Mouse (Mus musculus): ENCODE measurements around the gene Clcn6.

The Clcn6 gene

DNA sequence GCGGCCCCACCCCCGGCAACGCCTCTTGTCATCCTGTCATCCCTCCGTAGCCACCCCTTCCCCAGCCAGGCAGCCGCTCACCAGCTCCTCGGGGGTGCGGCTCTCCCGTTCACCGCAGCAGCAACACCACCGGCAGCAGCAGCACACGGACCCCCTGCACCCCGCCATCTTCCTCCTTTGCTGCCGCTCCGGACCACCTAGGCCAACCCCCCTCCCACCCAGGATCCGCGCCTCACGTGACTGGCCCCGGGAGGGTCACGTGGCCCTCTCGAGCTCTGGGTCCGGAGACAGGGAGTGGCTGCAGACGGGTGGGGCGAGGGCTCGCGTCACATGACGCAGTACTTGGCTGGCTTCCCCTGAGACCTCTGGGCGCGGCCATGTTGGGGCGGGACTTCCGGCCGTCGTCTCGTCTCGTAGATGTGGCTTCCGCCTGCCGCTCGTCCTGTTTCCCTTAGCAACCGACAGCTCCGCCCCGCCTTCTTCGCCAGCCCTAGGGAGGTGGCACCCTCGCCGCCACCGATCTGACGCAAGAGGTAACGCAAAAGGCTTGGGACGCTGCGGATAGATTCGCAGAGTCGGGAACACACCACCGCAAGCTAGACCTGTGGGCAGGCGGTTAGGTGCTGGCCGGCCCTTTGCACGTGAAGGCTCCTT is at the start of gene Clcn6, which contains the start of gene Mthfr:
Gene Clcn6 (minus strand): TSS at position 222 of the 654 bp plus-strand sequence.
Gene Mthfr (plus strand): TSS at position 478 of the 654 bp plus-strand sequence.
- peak; percentile 99 for DNase-seq

DNA sequence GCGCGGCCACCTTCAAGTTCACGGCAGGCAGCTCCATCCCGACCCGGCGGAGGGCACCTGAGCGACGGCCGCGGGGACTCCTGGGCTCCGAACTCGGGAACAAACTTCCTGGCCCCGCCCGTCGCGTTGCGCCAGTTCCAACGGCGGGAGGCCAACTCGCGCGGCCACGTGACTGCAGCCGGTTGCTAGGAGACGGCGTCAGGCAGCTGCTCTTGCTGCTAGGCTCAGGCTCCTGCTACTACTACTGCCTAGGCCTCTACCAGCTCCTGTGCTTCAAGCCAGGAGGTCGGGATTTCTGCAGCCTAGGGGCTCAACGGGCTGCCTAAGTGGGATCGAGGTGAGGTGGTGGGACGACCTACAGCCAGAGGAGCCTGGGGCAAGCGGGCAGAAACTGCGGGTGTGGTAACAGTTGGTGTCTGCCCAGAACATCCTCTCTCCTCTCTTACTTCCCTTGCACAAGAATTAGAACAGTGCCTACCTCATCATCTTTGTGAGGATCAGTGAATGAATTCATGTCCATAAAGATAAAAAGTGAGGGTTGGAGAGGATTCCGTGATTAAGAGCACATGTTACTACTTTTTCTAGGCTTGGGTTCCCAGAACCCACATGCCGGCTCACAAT is 49.4 kb upstream of the Clcn6 start, which contains the start of gene Agtrap:
Gene Agtrap (minus strand): TSS at position 125 of the 621 bp plus-strand sequence.
- peak; percentile 95 for DNase-seq

DNA sequence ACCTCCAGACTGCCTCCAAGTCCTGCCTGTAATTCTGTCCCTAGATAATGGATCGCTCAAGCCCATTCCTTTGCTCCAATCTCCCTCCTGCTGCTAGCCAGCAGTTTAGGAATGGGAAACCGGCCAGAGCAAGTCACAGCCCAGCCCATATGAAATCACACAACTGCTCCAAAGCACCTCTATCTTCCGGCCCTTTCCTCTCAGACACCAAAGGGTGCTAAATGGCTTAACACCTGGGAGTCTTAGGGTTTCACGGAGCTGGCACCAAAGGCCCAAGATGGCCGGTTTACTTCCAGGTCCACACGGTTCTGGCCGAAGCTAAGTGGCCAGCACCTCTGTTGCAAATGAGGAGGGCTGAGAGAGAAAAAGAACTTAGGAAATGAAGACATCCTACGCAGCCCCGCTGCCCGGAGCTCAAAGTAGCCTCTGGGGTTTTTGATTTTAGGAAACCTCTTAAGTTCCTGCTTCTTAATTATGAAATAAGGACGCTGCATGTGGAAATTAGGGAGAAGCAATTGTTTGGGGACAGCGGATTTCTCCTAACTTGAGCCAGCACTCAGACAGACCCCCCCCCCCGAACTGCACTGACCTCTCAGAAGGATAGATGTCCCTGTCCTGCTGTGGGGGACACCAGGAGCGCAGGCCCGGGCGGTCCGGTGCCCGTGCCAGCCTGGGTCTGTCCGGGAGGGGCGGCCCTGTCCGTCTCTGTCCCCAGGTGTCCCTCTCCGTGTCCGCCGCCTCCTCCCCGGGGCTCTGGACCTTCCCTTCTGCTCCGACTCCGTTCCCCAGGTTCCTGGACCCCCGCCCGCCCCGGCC is 48.7 kb upstream of the Clcn6 start:
- peak; percentile 66 for DNase-seq

- DNase-seq: no peak
Measured at GRCm38 (mm10) chr4:148085907-148086305, 47.3 kb upstream of the Clcn6 start.

GRCm38 (mm10) chr4:148085131-148085906 is 46.7 kb upstream of the Clcn6 start:
- DNase-seq: peak; percentile 45

GRCm38 (mm10) chr4:148084261-148084714 is 45.7 kb upstream of the Clcn6 start:
- peak; percentile 60 for DNase-seq

GRCm38 (mm10) chr4:148083176-148083899 is 44.7 kb upstream of the Clcn6 start:
- peak; percentile 60 for DNase-seq

DNA sequence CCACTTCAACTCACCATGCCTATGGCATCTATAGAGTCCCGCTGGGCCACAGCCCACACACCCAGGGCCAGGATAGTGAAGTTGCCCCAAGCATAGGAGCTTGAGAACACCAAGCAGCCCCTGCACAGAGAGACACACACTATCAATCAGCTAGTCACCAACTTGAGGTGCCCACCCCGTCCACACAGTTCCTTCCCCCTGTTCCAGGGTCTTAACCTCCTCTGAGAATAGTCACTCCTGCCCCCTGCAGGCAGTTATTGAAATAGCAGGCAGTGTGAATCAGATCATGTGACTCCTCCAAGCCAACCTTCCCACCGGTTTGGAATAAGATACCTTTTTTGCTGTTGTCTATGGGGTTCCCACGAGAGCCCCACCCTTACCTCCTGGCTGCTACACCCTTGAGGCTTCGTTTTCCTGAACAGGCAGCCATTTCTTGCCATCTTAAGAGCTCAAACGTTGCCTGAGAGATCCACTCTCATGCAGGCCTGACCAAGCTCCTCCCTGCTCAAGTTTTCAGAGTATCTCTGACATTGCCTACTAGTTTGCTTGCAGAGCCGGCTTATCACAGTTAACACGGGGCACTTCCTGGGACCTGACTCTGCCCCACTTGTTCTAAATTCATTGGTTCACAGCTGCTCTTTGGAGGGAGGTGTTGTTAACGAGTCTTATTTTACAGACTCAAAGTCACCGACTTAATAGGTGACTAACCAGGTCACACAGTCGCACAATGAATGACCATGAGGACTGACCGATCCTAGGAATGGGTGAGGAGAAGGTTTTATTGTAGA is 43.8 kb upstream of the Clcn6 start:
- DNase-seq: peak; percentile 55

DNA sequence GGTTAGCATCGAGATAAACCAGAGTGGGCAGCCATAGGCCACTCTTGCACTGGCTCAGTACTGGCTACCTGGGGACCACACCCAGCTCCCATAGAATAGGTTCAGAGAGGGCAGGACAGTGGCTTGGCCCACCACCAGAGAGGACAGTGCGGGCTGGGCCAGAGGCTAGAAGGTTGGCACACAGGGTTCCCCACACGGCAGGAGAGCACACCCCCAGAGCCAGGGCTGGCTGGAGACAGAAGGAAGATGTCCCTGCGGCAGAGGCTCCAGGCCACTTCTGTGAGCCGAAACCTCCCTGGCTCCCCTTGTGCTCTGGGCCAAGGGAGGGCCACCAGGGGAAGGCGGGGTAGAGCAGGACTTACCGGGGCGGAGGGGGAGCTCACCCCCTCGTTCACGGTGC is 42.6 kb upstream of the Clcn6 start:
- no peak for DNase-seq

DNA sequence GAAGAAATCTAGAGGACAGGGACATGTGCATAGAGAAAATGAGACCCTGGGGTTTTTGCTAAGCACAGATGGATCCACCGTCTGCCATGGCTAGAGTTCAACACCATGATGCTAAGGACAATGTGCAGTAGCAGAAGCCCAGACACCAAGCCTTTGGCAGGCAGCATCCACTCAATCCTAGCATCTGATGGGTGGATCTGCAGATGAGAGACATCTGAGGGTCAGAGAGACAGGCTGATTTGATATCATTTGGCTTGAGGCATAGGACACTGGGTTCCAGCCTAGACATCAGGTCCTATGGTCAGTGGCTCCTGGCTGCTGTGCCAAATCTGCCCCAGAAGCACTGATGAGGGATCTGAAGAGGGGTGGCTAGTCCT is 42.0 kb upstream of the Clcn6 start:
- DNase-seq: no peak

GRCm38 (mm10) chr4:148079944-148080596 is 41.4 kb upstream of the Clcn6 start:
- peak; percentile 63 for DNase-seq

DNA sequence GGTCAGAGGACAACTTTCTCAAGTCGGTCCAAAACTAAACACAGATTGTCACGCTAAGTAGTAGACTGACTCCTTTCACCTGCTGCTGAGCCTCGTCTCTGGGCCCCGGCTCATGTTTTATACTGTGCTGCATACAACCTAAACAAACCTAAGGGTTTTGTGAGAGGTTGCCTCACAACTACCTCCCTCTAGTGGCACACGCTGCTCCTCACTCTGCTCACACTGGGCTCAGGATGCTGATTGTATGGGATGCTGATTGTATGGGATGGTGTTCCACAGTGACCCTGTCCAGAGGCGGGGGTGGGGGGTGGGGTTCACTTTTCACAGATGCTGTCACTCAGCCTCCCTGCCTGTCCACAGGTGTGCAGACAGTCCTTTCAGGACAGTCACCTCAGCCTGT is 40.6 kb upstream of the Clcn6 start:
- DNase-seq: no peak

DNA sequence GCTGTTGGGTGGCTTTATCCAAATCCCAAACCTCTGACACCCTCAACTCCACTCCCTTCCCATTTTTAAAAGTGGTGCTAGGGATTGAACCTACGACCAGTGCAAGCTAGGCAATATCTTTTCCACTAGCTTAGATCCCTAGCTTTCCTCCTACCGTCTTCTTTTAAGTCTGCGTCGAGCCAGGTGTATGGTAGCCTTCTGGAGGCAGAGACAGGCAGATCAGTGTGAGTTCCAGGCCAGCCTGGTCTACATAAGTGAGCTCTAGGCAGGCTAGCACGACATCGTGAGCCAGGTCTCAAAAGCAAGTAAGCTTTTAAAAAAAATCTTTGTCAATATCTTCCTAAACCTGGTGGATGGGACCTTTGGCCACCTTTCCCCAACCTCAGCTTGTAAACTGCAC is 37.3 kb upstream of the Clcn6 start:
- no peak for DNase-seq

DNA sequence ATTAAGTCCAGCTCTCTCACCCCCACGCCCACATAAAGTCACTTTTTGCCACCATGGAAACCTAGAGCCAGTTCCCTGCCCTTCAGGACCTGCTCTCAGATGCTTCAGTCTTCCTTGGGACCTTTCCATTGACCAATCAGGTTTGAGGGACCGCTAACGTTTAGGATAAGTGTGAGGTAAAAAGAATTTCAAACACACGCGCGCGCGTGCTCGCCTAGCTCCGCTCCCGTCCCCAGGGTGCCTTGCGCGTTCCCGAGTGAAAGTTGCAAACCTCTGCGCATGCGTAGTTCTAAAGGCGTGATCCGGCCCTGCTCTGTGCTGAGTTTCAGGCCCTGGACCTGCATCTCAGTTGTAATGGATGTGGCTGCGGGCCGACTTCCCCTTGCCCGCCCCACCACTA is 36.6 kb upstream of the Clcn6 start:
- peak; percentile 67 for DNase-seq

- DNase-seq: no peak
Measured at GRCm38 (mm10) chr4:148074521-148075189, 36.0 kb upstream of the Clcn6 start.

GRCm38 (mm10) chr4:148071508-148071907 is 32.9 kb upstream of the Clcn6 start:
- peak; percentile 62 for DNase-seq

DNA sequence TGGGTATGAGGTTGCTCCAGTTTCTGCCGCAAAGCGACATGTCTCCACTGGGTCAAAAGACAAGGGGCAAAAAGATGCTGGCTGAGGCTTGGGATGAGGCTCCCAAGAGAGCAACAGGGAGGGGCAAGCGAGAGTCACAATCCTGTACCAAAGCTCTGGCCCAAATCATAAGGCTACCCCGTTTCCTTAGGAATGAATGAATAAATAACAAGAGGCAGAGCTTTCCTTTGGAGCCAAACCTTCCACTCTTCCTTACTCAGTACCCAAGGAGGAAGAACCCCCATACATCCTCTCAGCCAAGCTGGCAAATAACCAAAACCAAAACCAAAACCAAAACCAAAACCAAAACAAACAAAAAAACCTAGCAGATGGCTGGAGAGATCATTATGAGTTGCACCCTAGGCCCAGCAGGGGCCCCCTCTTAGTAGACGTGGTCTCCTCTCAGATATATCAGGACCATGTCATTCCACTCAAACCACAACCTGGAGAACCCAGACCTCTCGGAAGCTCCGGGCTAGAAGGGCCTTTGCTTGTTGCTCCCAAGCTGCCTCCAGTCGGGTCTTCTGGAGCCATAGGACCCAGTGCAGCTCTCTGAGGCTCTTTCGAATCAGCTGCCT is 31.1 kb upstream of the Clcn6 start:
- DNase-seq: no peak

DNA sequence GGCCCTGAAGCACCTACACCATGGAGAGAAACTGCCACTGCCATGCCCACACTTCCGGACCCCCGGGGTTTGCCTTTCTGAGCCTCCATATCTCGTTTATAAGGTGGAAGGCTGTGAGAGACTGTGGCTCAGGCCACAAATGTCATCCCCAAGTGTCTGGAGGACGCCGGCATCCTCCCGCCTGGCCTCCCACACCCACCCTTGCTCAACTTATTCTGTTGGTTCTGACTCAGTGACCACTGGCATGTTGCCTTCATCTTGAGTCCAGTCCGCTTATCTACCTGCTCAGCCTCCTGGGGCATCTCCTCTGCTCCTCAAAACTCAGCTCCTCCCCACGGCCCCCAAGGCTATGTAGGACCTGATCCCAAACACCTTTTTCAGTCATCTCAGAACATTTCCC is 28.7 kb upstream of the Clcn6 start:
- DNase-seq: no peak

- peak; percentile 80 for DNase-seq
Measured at GRCm38 (mm10) chr4:148066401-148066744, 27.8 kb upstream of the Clcn6 start.
